Mouse (Mus musculus): ENCODE results near the gene Ccdc93. TPM values are rescaled to one million over a fixed set of nuclear protein-coding genes. Genes with fewer than 3 reads are reported as not detected.

Gene Ccdc93
- total RNA-seq, 2 experiments from 2014 or later, result 10.3 to 10.5 TPM

- DNase-seq, result no peak
These were observed 87.8 kb downstream of the Ccdc93 start for GRCm38 (mm10) chr1:121518609-121519008.

GRCm38 (mm10) chr1:121527061-121527460 is 96.2 kb downstream of the Ccdc93 start:
- DNase-seq, result no peak

- no peak for DNase-seq
These were observed 97.0 kb downstream of the Ccdc93 start for GRCm38 (mm10) chr1:121527600-121528398.

GRCm38 (mm10) chr1:121528399-121528720 is 97.5 kb downstream of the Ccdc93 start, which contains the start of gene Htr5b:
Htr5b (minus strand) TSS chr1:121528465.
- no peak for DNase-seq

GRCm38 (mm10) chr1:121529286-121529685 is 98.4 kb downstream of the Ccdc93 start:
- DNase-seq, result no peak

- DNase-seq, result no peak
These were observed 100.6 kb downstream of the Ccdc93 start for GRCm38 (mm10) chr1:121531439-121531838.

GRCm38 (mm10) chr1:121540361-121540760 is 109.5 kb downstream of the Ccdc93 start:
- no peak for DNase-seq

GRCm38 (mm10) chr1:121546844-121547243 is 116.0 kb downstream of the Ccdc93 start:
- DNase-seq, result no peak

- DNase-seq, result no peak
These were observed 117.8 kb downstream of the Ccdc93 start for GRCm38 (mm10) chr1:121548667-121549066.

- DNase-seq, result no peak
These were observed 118.6 kb downstream of the Ccdc93 start for GRCm38 (mm10) chr1:121549456-121549855.

- no peak for DNase-seq
These were observed 120.1 kb downstream of the Ccdc93 start for GRCm38 (mm10) chr1:121550801-121551456.

- no peak for DNase-seq
These were observed 120.6 kb downstream of the Ccdc93 start for GRCm38 (mm10) chr1:121551457-121551835.

Other genes starting within 250 kb of the Ccdc93 start
- gene Insig2, start 98.5 kb upstream of the Ccdc93 start, total RNA-seq (2021), result 10 to 100 TPM; 49.3 to 60.3 TPM
- not detected for gene Htr5b, start 97.4 kb downstream of the Ccdc93 start, total RNA-seq (2021)
- gene Ddx18, start 136.9 kb downstream of the Ccdc93 start, total RNA-seq (2021), result 10 to 100 TPM; 12.8 to 15.2 TPM

All from gastrocnemius, postnatal 25 days (tissue).